Mouse (Mus musculus): ENCODE results near the gene Hrh2.

The Hrh2 gene

DNA sequence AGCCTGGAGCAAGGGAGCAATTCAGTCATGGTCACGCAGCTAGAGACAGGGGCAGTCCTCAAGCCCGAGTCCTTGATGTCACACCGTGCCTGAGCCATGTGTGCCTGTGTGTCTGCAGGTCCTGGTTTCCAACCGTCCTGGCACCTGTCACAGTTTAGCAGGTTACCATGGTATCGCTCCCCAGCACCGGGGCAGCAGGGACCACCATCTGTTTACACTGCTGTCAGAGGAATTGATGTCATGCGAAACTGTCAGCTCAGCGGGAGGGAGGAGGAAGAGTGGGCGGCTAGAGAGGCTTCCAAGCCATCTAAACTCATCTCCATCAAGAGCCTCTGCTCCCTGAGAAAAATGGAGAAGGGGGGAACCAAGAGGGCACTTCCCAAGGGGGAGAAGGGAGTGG is 74.5 kb downstream of the Hrh2 start:
- DNase-seq (ENCODE audit: low spot score in 2 of 2), result peak in 1 of 2 experiments; percentile 56

DNA sequence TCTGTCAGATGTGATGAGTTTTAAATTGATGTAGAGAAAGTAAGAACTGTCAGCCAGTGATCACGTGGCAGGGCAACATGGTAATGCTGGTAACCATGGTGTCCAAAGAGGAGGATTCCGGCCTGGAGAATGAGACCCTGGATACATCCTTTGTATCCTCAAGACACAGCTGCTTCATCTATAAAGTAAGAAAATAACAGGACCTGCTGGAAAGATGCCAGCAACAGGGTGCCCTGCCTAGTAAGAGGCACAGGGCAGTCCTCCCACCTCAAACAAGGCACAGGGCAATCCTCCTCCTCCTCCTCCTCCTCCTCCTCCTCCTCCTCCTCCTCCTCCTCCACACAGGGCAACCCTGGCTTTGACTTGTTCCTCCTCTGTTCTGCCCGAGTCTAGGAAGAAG is 77.2 kb downstream of the Hrh2 start:
- DNase-seq (ENCODE audit: low spot score in 2 of 2), result no peak

DNA sequence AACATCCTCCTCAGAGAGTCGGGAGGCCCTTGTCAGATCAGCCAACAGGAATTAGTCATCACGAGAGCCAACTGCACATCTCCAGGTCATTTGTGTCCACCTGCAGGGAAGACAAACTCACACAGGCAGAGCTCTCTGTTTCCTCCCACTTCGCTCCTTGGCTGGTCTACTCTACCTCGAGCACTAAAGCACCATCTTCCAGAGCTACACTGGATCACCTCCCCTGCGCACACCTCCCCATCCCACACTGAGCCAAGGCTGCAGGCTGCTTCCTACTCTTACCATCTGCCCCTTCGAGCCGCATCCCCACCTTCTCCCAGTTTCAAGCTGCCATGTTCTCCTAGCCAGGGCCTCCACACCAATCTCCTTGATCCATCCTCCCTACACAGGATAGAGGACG is 77.7 kb downstream of the Hrh2 start:
- DNase-seq (ENCODE audit: low spot score in 2 of 2), result peak; percentile 68 to 71

DNA sequence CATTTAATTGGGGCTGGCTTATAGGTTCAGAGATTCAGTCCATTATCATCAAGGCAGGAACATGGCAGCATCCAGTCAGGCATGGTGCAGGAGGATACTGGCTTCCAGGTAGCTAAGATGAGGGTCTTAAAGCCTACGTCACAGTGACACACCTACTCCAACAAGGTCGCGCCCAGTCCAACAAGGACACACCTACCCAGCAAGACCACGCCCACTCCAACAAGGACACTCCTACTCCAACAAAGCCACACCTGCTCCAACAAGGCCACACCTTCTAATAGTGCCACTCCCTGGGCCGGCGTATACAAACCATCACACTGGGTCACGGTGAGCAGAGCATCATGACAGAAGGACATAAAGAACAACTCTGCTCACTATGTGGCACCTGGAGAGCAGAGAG is 80.1 kb downstream of the Hrh2 start:
- DNase-seq (ENCODE audit: low spot score in 2 of 2), result no peak

DNA sequence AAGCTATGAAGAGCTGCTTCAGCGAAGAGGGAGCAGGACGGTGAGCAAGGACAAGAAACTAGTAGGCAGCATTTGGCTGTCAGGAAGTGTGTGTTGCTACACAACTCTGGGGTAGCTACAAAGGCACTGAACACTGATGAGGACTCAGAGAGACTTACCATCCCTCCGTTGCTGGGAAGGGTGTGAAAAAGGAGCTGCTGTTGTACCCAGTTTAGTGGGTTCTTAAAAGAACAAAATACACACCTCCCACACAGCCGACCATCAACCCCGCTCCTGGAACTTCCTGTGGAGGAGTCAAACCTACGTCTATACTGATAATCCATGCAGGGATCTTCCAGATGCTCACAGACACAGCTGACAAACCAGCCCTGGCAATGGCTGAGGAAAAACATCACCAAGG is 85.5 kb downstream of the Hrh2 start:
- peak; percentile 68 for DNase-seq (ENCODE audit: low spot score in 2 of 2)

DNA sequence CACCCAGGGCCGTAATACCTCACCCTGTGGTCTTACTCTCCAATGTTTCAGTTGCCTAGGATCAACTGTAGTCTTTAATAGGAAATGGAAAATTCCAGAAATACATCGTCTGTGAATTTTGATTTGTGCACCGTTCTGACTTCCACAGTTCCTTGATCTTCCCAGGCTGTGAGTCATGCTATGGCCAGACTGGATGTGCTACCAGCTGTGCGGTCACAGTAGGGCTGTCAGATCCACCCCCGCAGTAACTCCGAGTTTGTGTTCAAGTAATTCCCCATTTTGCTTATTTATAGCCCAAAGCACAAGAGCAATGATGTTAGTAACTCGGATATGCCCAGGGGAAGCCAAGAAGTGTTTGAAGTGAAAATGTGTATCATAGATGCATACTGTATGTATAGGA is 88.4 kb downstream of the Hrh2 start:
- no peak for DNase-seq (ENCODE audit: low spot score in 2 of 2)

DNA sequence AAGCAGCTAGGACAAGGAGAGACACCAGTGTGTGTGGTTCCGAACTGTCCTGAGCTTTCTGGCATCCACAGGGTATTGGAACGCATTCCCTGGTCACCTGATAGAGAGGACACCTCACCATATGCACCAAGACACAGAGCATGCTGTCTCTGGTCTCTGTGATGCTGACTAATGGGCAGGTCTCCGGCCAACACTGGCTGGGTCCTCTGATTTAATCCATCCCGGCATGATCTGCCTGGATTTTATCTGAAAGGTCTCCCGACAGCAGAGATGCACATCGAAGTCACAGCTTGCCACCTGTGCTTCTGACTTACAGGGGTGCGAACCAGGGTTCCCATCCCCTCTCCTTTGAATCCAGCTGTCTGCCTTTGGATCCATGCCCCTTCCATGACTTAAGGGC is 89.2 kb downstream of the Hrh2 start:
- no peak for DNase-seq (ENCODE audit: low spot score in 2 of 2)

DNA sequence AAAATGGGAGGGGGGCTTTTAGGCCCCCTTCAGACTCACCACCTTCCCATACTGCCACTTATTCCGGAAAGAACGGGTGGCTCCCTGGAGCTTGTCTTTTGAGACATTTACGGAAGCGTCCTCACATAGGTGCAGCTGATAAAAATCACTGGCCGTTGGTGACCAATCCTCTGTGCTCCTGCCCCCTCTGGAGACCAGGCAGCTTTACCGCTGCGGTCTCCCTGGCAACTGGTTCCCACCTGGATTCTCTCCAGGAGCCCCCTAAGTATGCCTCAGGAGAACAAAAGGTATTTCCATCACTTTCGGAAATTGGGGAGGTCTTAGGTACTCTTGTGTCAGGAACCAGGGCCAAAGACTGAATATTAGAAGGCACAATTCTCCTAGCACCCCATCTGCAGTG is 89.7 kb downstream of the Hrh2 start:
- DNase-seq (ENCODE audit: low spot score in 2 of 2), result no peak

DNA sequence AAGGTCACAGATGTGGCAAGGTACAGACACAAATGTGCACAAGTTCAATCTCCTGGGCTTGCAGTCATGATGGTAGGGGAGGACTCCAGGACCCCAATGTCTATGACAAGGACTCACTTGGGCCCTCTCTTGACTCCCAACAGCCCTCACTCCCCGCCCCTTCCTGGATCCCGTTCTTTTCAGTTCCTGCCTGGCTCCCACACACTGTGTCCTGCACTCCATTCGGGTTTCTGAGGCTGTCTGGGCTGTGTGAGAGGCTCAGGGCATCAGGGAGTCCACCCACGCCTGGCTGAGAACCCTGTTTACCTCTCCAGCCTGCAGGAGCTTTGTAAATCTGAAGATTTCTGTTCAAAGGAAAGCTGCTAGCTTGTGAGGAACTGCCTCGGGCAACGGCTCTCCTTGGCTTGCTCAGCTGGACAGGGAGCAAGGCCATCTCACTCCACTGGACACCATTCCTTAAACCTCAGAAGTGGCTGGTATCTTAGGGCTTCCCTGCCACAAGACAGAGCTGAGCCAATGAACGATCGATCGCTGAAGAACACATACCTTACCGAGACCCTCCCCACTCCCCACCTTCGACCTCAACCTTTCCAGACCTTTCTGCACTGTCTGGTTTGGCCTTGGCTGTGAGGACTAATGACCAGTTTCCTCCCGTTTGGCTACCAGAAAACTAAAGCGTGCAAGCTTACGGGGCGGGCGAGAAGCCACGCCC is 90.4 kb downstream of the Hrh2 start:
- DNase-seq (ENCODE audit: low spot score in 2 of 2), result no peak

DNA sequence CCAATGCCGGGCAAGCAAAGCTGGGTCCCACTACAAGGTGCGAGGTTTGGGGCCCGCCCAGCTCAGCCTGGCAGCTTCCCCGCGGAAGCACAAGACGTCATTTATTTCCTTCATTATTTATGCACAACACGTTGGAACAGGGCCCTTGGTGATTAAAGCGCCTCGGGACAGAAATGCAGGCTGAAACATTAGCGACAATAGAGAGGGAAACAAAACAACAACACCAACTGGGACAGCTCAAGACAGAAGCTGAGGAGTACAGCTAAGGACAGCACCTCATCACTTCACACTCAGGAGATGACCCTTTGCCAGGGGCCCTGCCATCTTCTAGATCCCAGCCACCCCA is 90.9 kb downstream of the Hrh2 start:
- DNase-seq (ENCODE audit: low spot score in 2 of 2), result no peak
